27 mouse cellular contexts compared by ENCODE assay signal in genomic region chr6:125841284-125841683, GRCm38 (mm10).
A peak's percentile ranks its signal among the peaks of the same experiment; 100 is the strongest.
DNase-seq lines count a peak whose midpoint lies in the region; ATAC-seq and TF ChIP-seq lines count a peak whose summit lies in the region.
"Had no signal": no experiment of that assay in that cellular context is flagged by ENCODE, and none has a peak within 500 bp of the region (broad histone marks: within the 10 kb centered on the region; RNA-seq: fewer than 3 reads in every experiment).

No protein-coding gene starts in this region.

- ATAC-seq in lung, postnatal 0 days, result peak; percentile 81
- ATAC-seq: forebrain, embryonic 14.5 days; intestine, postnatal 0 days; midbrain, embryonic 13.5 days; Patski had no signal

- no peak overlapping the region for H3K4me3 ChIP-seq in lung, adult 2 months (replicated peaks; ENCODE audit: extremely low read depth, low read depth, low read length)
- H3K4me3 ChIP-seq in lung, postnatal 0 days (ENCODE audit: low read depth, low read length), result no peak overlapping the region
- H3K4me3 ChIP-seq in hindbrain, embryonic 10.5 days, result no peak overlapping the region
- H3K4me3 ChIP-seq: heart, embryonic 10.5 days; limb, embryonic 10.5 days; limb, embryonic 15.5 days; liver, embryonic 13.5 days; midbrain, embryonic 13.5 days; neural tube, embryonic 13.5 days; stomach, embryonic 15.5 days had no signal

- peak; percentile 2 for DNase-seq in kidney, adult 9 months
- DNase-seq in kidney, adult 11 months, result no peak
- peak; percentile 3 for DNase-seq in lung, adult 2 months
- DNase-seq in lung, postnatal 0 days (ENCODE audit: low spot score), result peak; percentile 84
- DNase-seq in lung, postnatal 4 days, result peak; percentile 8 to 31
- DNase-seq in urinary bladder, postnatal 4 days (ENCODE audit: low spot score in 2 of 2), result no peak
- no peak for DNase-seq in hindbrain, embryonic 10.5 days (ENCODE audit: low spot score)
- DNase-seq: adrenal gland, postnatal 10 days; cerebellum, adult 8-10 months; cerebellum, postnatal 25 days; gastrocnemius, postnatal 14 days; heart, postnatal 4 days; layer of hippocampus, adult 9-11 months; liver, embryonic 13.5 days; right cerebral cortex, postnatal 14 days; thymus, postnatal 14 days had no signal

- no peak for TF ChIP-seq CTCF in lung, adult 2 months (IDR thresholded peaks at IDR 0.05; ENCODE audit: insufficient read depth, low read length)
- TF ChIP-seq CTCF in lung, postnatal 0 days (IDR thresholded peaks at IDR 0.05), result no peak

- no peaks in the 10 kb centered on the region for H3K9me3 ChIP-seq in lung, postnatal 0 days (ENCODE audit: low read length)
- H3K9me3 ChIP-seq in hindbrain, embryonic 10.5 days, result no peaks in the 10 kb centered on the region
- H3K9me3 ChIP-seq: heart, embryonic 10.5 days; limb, embryonic 10.5 days; limb, embryonic 15.5 days; liver, embryonic 13.5 days; midbrain, embryonic 13.5 days; neural tube, embryonic 13.5 days; stomach, embryonic 15.5 days had no signal

- H3K27me3 ChIP-seq in lung, postnatal 0 days (replicated peaks; ENCODE audit: insufficient read depth, low read length), result no peaks in the 10 kb centered on the region
- H3K27me3 ChIP-seq in hindbrain, embryonic 10.5 days (ENCODE audit: insufficient read depth, poor library complexity, severe bottlenecking), result no peaks in the 10 kb centered on the region
- H3K27me3 ChIP-seq: limb, embryonic 15.5 days; liver, embryonic 13.5 days; midbrain, embryonic 13.5 days; neural tube, embryonic 13.5 days; stomach, embryonic 15.5 days had no signal

- no peaks in the 10 kb centered on the region for H3K4me1 ChIP-seq in lung, adult 2 months (ENCODE audit: control insufficient read depth, insufficient read depth, low read length)
- H3K4me1 ChIP-seq in lung, postnatal 0 days (ENCODE audit: insufficient read depth, low read depth, low read length), result no peaks in the 10 kb centered on the region
- H3K4me1 ChIP-seq in hindbrain, embryonic 10.5 days (replicated peaks), result no peaks in the 10 kb centered on the region
- H3K4me1 ChIP-seq: heart, embryonic 10.5 days; limb, embryonic 10.5 days; limb, embryonic 15.5 days; liver, embryonic 13.5 days; midbrain, embryonic 13.5 days; stomach, embryonic 15.5 days had no signal

- no peak for TF ChIP-seq POLR2A in lung, adult 2 months (IDR thresholded peaks at IDR 0.05; ENCODE audit: borderline replicate concordance, extremely low read depth, low read depth, low read length)

- peak; percentile 86 for TF ChIP-seq EP300 in lung, postnatal 0 days (IDR thresholded peaks at IDR 0.05)

- no peaks in the 10 kb centered on the region for H3K36me3 ChIP-seq in lung, postnatal 0 days (ENCODE audit: insufficient read depth, low read length)
- H3K36me3 ChIP-seq in hindbrain, embryonic 10.5 days, result no peaks in the 10 kb centered on the region
- H3K36me3 ChIP-seq: heart, embryonic 10.5 days; limb, embryonic 10.5 days; limb, embryonic 15.5 days; liver, embryonic 13.5 days; midbrain, embryonic 13.5 days; neural tube, embryonic 13.5 days; stomach, embryonic 15.5 days had no signal

- 61% methylated on average over 3 of the region's 3 CpGs for WGBS in lung, adult 2 months
- WGBS in lung, postnatal 0 days, result 41% methylated on average over 3 of the region's 3 CpGs
- WGBS in hindbrain, embryonic 10.5 days, result 86% methylated on average over 3 of the region's 3 CpGs

- no peak overlapping the region for H3K9ac ChIP-seq in lung, postnatal 0 days (replicated peaks; ENCODE audit: low read depth)
- H3K9ac ChIP-seq: hindbrain, embryonic 14.5 days; limb, embryonic 15.5 days; liver, embryonic 13.5 days; midbrain, embryonic 13.5 days; neural tube, embryonic 13.5 days; stomach, embryonic 15.5 days had no signal

- no peak overlapping the region for H3K27ac ChIP-seq in lung, postnatal 0 days (ENCODE audit: low read length)
- no peak overlapping the region for H3K27ac ChIP-seq in hindbrain, embryonic 10.5 days
- H3K27ac ChIP-seq: heart, embryonic 10.5 days; hindbrain, embryonic 14.5 days; limb, embryonic 10.5 days; limb, embryonic 15.5 days; liver, embryonic 13.5 days; macrophage; midbrain, embryonic 13.5 days; neural tube, embryonic 13.5 days; stomach, embryonic 15.5 days had no signal

- no peak overlapping the region for H3K4me2 ChIP-seq in lung, postnatal 0 days (replicated peaks; ENCODE audit: low read depth, low read length)
- H3K4me2 ChIP-seq: hindbrain, embryonic 14.5 days; limb, embryonic 15.5 days; liver, embryonic 13.5 days; midbrain, embryonic 13.5 days; neural tube, embryonic 13.5 days; stomach, embryonic 15.5 days had no signal

Comparison
In these comparisons a context has a peak if more than half of its experiments do, and no peak if none do; other contexts are left out.
1. DNase-seq: peak in kidney, adult 9 months (single experiment), lung, adult 2 months (single experiment), lung, postnatal 0 days (single experiment) and lung, postnatal 4 days (2 of 2); none in kidney, adult 11 months (single experiment), urinary bladder, postnatal 4 days (0 of 2) and hindbrain, embryonic 10.5 days (single experiment).